Mouse (Mus musculus): ENCODE data around the gene Nosip. TPM values are rescaled to one million over a fixed set of nuclear protein-coding genes. Genes with fewer than 3 reads are reported as not detected.
"Not testable (repeated sequence)": the region's sequence is repeated elsewhere in the genome, so short reads cannot be mapped to it uniquely, and the experiment has no call there.

Nosip gene
- total and polyA plus RNA-seq, 3 experiments: 72.4 to 86.8 (median 81.4) TPM

DNA sequence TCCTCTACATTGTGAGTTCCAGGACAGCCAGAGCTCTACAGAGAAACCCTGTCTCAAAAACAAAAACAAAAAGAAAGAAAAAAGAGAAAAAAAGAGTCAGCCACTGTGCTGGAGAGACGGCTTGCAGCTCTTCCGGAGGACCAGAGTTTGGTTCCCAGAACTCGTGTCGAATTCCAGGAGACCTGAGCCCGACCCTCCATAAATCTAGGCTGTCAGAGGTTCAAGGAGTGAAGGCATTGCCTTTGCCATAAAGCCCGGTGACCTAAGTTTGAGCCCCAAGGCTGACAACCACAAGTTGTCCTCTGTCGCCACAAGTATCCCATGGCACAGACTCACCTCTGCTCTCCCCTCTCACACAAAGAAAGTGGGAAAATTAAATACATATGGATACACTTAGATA, 31.9 kb downstream of the Nosip start:
- Histone ChIP-seq H3K27ac (ENCODE audit: insufficient read depth, low read depth) (no peak overlapping the region), H3K9me3 (replicated peaks; ENCODE audit: low read length) (no peaks in the 10 kb centered on the region), H3K27me3 (replicated peaks) (no peaks in the 10 kb centered on the region), H3K9ac (ENCODE audit: insufficient read depth, low read depth) (no peak overlapping the region), H3K4me2 (ENCODE audit: insufficient read depth, low read depth, poor library complexity, severe bottlenecking) (no peak overlapping the region), H3K79me2 (replicated peaks; ENCODE audit: control insufficient read depth, extremely low read depth, insufficient read depth, poor library complexity, severe bottlenecking) (no peaks in the 10 kb centered on the region), H3K4me3 (replicated peaks in 1 of 3; ENCODE audit: low read depth in 2 of 3, low read length in 2 of 3, poor library complexity in 1 of 3) (no peak overlapping the region), H3K4me1 (ENCODE audit: control insufficient read depth in 1 of 2, insufficient read depth in 2 of 2) (peaks cover 3 to 28% of the 10 kb centered on the region in 2 experiments), H3K36me3 (replicated peaks in 1 of 2; ENCODE audit: control insufficient read depth in 1 of 2, insufficient read depth in 1 of 2, low read length in 1 of 2) (no peaks in the 10 kb centered on the region)
- in situ Hi-C loops (cut with MboI; ENCODE audit: low pct_ligation_motif_present, low pct_unique_long_range_greater_than_20kb, low sequenced_read_pairs): no loop called here
- DNase-seq (ENCODE audit: extremely low read depth): no peak
- dilution Hi-C loops (cut with MboI; ENCODE audit: extremely low pct_ligation_motif_present, extremely low pct_unique_long_range_greater_than_20kb, low sequenced_read_pairs): no loop called here
- TF ChIP-seq ZKSCAN1 (IDR thresholded peaks at IDR 0.05; ENCODE audit: borderline replicate concordance, low read depth, low read length) (no peak), PAX5 (IDR thresholded peaks at IDR 0.05; ENCODE audit: low read length) (no peak), MAZ (IDR thresholded peaks at IDR 0.05; ENCODE audit: low read depth, low read length) (no peak), SMC3 (IDR thresholded peaks at IDR 0.05; ENCODE audit: low read depth, low read length) (no peak), E2F4 (IDR thresholded peaks at IDR 0.05; ENCODE audit: insufficient replicate concordance, low read depth, low read length) (no peak), USF2 (conservative IDR thresholded peaks at IDR 0.05; ENCODE audit: low read depth, low read length) (no peak), RAD21 (IDR thresholded peaks at IDR 0.05; ENCODE audit: low read depth, low read length) (no peak), CHD1 (IDR thresholded peaks at IDR 0.05; ENCODE audit: low read depth, low read length) (no peak), JUN (IDR thresholded peaks at IDR 0.05; ENCODE audit: insufficient read depth, low read depth, low read length) (no peak)

DNA sequence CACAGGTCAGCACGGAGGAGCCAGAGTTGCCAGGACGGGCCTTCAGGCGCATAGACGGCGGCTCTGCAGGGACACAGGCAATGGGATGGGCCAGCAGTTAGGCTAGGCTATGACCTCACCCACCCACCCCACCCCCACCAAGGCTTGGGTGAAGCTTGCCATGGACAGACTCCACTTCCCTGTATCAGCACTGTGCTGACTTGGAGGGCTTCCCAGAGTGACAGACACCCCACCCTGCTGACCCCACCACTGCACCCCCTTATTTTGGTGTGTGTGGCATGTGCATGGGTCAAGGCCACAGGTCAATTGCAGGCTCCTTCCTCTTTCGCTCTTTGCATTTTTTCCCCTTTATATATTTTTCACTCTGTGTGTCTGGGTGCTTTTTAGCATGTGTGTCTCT, 33.1 kb downstream of the Nosip start:
- Histone ChIP-seq H3K4me2 (ENCODE audit: insufficient read depth, low read depth, poor library complexity, severe bottlenecking) (no peak overlapping the region), H3K27ac (ENCODE audit: insufficient read depth, low read depth) (no peak overlapping the region), H3K79me2 (replicated peaks; ENCODE audit: control insufficient read depth, extremely low read depth, insufficient read depth, poor library complexity, severe bottlenecking) (no peaks in the 10 kb centered on the region), H3K36me3 (replicated peaks in 1 of 2; ENCODE audit: control insufficient read depth in 1 of 2, insufficient read depth in 1 of 2, low read length in 1 of 2) (no peaks in the 10 kb centered on the region), H3K9ac (ENCODE audit: insufficient read depth, low read depth) (no peak overlapping the region), H3K9me3 (replicated peaks; ENCODE audit: low read length) (no peaks in the 10 kb centered on the region), H3K27me3 (replicated peaks) (no peaks in the 10 kb centered on the region), H3K4me3 (replicated peaks in 1 of 3; ENCODE audit: low read depth in 2 of 3, low read length in 2 of 3, poor library complexity in 1 of 3) (no peak overlapping the region), H3K4me1 (ENCODE audit: control insufficient read depth in 1 of 2, insufficient read depth in 2 of 2) (peaks cover 3 to 25% of the 10 kb centered on the region in 2 experiments)
- TF ChIP-seq POLR2AphosphoS2 (IDR thresholded peaks at IDR 0.05; ENCODE audit: low read depth, low read length) (no peak), JUN (IDR thresholded peaks at IDR 0.05; ENCODE audit: insufficient read depth, low read depth, low read length) (no peak), ZKSCAN1 (IDR thresholded peaks at IDR 0.05; ENCODE audit: borderline replicate concordance, low read depth, low read length) (no peak), ZC3H11A (IDR thresholded peaks at IDR 0.05; ENCODE audit: low read depth, low read length) (no peak), GABPA (IDR thresholded peaks at IDR 0.05; ENCODE audit: insufficient replicate concordance, low read depth, low read length) (no peak), E2F4 (IDR thresholded peaks at IDR 0.05; ENCODE audit: insufficient replicate concordance, low read depth, low read length) (no peak), KAT2A (IDR thresholded peaks at IDR 0.05; ENCODE audit: insufficient replicate concordance, low read length) (no peak), ETS1 (conservative IDR thresholded peaks at IDR 0.05; ENCODE audit: low read depth, low read length) (no peak), POLR2A (IDR thresholded peaks at IDR 0.05; ENCODE audit: low read depth, low read length) (no peak), TBP (conservative IDR thresholded peaks at IDR 0.05; ENCODE audit: low read depth, low read length) (no peak), HCFC1 (IDR thresholded peaks at IDR 0.05; ENCODE audit: low read depth, low read length) (no peak), RCOR1 (conservative IDR thresholded peaks at IDR 0.05; ENCODE audit: low read depth, low read length) (no peak), IRF4 (IDR thresholded peaks at IDR 0.05; ENCODE audit: low read depth, low read length) (no peak), USF1 (IDR thresholded peaks at IDR 0.05; ENCODE audit: low read depth, low read length) (no peak), UBTF (IDR thresholded peaks at IDR 0.05; ENCODE audit: low read depth, low read length) (no peak), MAFK (IDR thresholded peaks at IDR 0.05; ENCODE audit: insufficient replicate concordance, low read length) (no peak), JUND (conservative IDR thresholded peaks at IDR 0.05; ENCODE audit: low read depth, low read length) (no peak), ZMIZ1 (IDR thresholded peaks at IDR 0.05; ENCODE audit: low read depth, low read length) (no peak), SMC3 (IDR thresholded peaks at IDR 0.05; ENCODE audit: low read depth, low read length) (no peak)
- DNase-seq (ENCODE audit: extremely low read depth): no peak
- dilution Hi-C loops (cut with MboI; ENCODE audit: extremely low pct_ligation_motif_present, extremely low pct_unique_long_range_greater_than_20kb, low sequenced_read_pairs): no loop called here
- in situ Hi-C loops (cut with MboI; ENCODE audit: low pct_ligation_motif_present, low pct_unique_long_range_greater_than_20kb, low sequenced_read_pairs): no loop called here

DNA sequence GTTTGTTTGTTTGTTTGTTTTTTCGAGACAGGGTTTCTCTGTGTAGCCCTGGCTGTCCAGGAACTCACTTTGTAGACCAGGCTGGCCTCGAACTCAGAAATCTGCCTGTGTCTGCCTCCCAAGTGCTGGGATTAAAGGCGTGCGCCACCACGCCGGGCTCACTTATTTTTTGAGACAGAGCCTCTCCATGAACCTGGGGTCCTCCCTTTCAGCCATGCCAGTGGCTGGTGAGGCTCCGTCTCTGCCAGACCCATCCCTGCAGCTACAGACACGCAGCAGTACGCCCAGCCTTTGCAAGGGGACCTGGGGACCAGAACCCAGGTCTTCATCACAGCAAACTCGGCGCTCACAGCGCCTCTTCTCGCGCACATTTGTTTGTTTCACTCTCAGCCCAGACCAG, 33.7 kb downstream of the Nosip start:
- H3K4me3 ChIP-seq (replicated peaks in 1 of 3; ENCODE audit: low read depth in 2 of 3, low read length in 2 of 3, poor library complexity in 1 of 3); dilution Hi-C loops (cut with MboI; ENCODE audit: extremely low pct_ligation_motif_present, extremely low pct_unique_long_range_greater_than_20kb, low sequenced_read_pairs); H3K9ac ChIP-seq (ENCODE audit: insufficient read depth, low read depth); H3K4me2 ChIP-seq (ENCODE audit: insufficient read depth, low read depth, poor library complexity, severe bottlenecking); H3K27ac ChIP-seq (ENCODE audit: insufficient read depth, low read depth); H3K36me3 ChIP-seq (replicated peaks in 1 of 2; ENCODE audit: control insufficient read depth in 1 of 2, insufficient read depth in 1 of 2, low read length in 1 of 2); DNase-seq (ENCODE audit: extremely low read depth); H3K9me3 ChIP-seq (replicated peaks; ENCODE audit: low read length); H3K27me3 ChIP-seq (replicated peaks); H3K79me2 ChIP-seq (replicated peaks; ENCODE audit: control insufficient read depth, extremely low read depth, insufficient read depth, poor library complexity, severe bottlenecking); in situ Hi-C loops (cut with MboI; ENCODE audit: low pct_ligation_motif_present, low pct_unique_long_range_greater_than_20kb, low sequenced_read_pairs): not testable (repeated sequence)
- H3K4me1 ChIP-seq (ENCODE audit: control insufficient read depth in 1 of 2, insufficient read depth in 2 of 2): peaks cover 3 to 19% of the 10 kb centered on the region in 2 experiments

All from CH12.LX (cell line).